Mouse (Mus musculus): ENCODE results near the gene Tmem256. TPM values are rescaled to one million over a fixed set of nuclear protein-coding genes. Genes with fewer than 3 reads are reported as not detected.
A peak's percentile ranks its signal among the peaks of the same experiment; 100 is the strongest.

Gene Tmem256
- polyA plus RNA-seq, 1 experiment from 2014 or later, result 340 TPM

- DNase-seq (ENCODE audit: low spot score), result no peak
- peaks cover 9% of the 10 kb centered on the region; the same call in 1 of the 2 replicates for H3K4me1 ChIP-seq
- no peaks in the 10 kb centered on the region for H3K27me3 ChIP-seq (replicated peaks; ENCODE audit: low read depth, poor library complexity, severe bottlenecking)
- H3K9me3 ChIP-seq, result peaks cover 13% of the 10 kb centered on the region; the same call in 1 of the 2 replicates
- 85% methylated on average over 3 of the region's 3 CpGs for WGBS
- H3K4me3 ChIP-seq, result no peak within 1 kb of the TSS
- H3K27ac ChIP-seq (replicated peaks), result no peak within 1 kb of the TSS
- peaks cover 32% of the 10 kb centered on the region for H3K36me3 ChIP-seq (replicated peaks)
Measured at GRCm38 (mm10) chr11:69822080-69822479, 16.2 kb upstream of the Tmem256 start, which contains the start of gene Spem1. Gene Spem1 (minus strand): TSS chr11:69822180.

- WGBS, result 75% methylated on average over 2 of the region's 2 CpGs
- Histone ChIP-seq H3K27me3 (replicated peaks; ENCODE audit: low read depth, poor library complexity, severe bottlenecking) (no peaks in the 10 kb centered on the region), H3K27ac (replicated peaks) (no peak overlapping the region)
Measured at GRCm38 (mm10) chr11:69823456-69823855, 14.9 kb upstream of the Tmem256 start.

GRCm38 (mm10) chr11:69828832-69829231, 9.5 kb upstream of the Tmem256 start:
- Histone ChIP-seq H3K27me3 (replicated peaks; ENCODE audit: low read depth, poor library complexity, severe bottlenecking) (peaks cover 17% of the 10 kb centered on the region), H3K4me3 (no peak overlapping the region), H3K9me3 (peaks cover 7% of the 10 kb centered on the region; the same call in 1 of the 2 replicates), H3K27ac (replicated peaks) (0 out of 2 replicates have a peak overlapping the region, but pooled peaks have one; percentile 5), H3K36me3 (replicated peaks) (peaks cover 92% of the 10 kb centered on the region), H3K4me1 (peaks cover 26% of the 10 kb centered on the region)
- DNase-seq (ENCODE audit: low spot score), result no peak
- 72% methylated on average over 5 of the region's 5 CpGs for WGBS

More at GRCm38 (mm10) chr11:69823456-69823855, 14.9 kb upstream of the Tmem256 start:
- Histone ChIP-seq H3K4me3 (no peak overlapping the region), H3K9me3 (peaks cover 7% of the 10 kb centered on the region; the same call in 1 of the 2 replicates), H3K4me1 (peaks cover 9% of the 10 kb centered on the region; the same call in 1 of the 2 replicates), H3K36me3 (replicated peaks) (peaks cover 46% of the 10 kb centered on the region)
- no peak for DNase-seq (ENCODE audit: low spot score)

GRCm38 (mm10) chr11:69833554-69833953, 4.8 kb upstream of the Tmem256 start:
- WGBS, result 58% methylated on average over 8 of the region's 8 CpGs
- H3K4me1 ChIP-seq, result peaks cover 64% of the 10 kb centered on the region
- H3K9me3 ChIP-seq, result no peaks in the 10 kb centered on the region
- H3K4me3 ChIP-seq, result peak overlapping the region; percentile 88
- H3K27me3 ChIP-seq (replicated peaks; ENCODE audit: low read depth, poor library complexity, severe bottlenecking), result peaks cover 49% of the 10 kb centered on the region
- H3K27ac ChIP-seq (replicated peaks), result peak overlapping the region; percentile 79
- DNase-seq (ENCODE audit: low spot score), result no peak
- H3K36me3 ChIP-seq (replicated peaks), result peaks cover 47% of the 10 kb centered on the region

GRCm38 (mm10) chr11:69834001-69834549, 4.2 kb upstream of the Tmem256 start:
- H3K9me3 ChIP-seq, result no peaks in the 10 kb centered on the region
- peaks cover 42% of the 10 kb centered on the region for H3K36me3 ChIP-seq (replicated peaks)
- peaks cover 49% of the 10 kb centered on the region for H3K27me3 ChIP-seq (replicated peaks; ENCODE audit: low read depth, poor library complexity, severe bottlenecking)
- H3K27ac ChIP-seq (replicated peaks), result peak overlapping the region; percentile 79
- peak overlapping the region; percentile 88 for H3K4me3 ChIP-seq
- peaks cover 64% of the 10 kb centered on the region for H3K4me1 ChIP-seq
- peak; percentile 66 for DNase-seq (ENCODE audit: low spot score)
- WGBS, result 8% methylated on average over 48 of the region's 48 CpGs

- no peaks in the 10 kb centered on the region for H3K9me3 ChIP-seq
- peaks cover 64% of the 10 kb centered on the region for H3K4me1 ChIP-seq
- peak overlapping the region; percentile 90; the same call in 1 of the 2 replicates for H3K27ac ChIP-seq (replicated peaks)
- peaks cover 49% of the 10 kb centered on the region for H3K27me3 ChIP-seq (replicated peaks; ENCODE audit: low read depth, poor library complexity, severe bottlenecking)
- 5% methylated on average over 9 of the region's 9 CpGs for WGBS
- peak overlapping the region; percentile 88 for H3K4me3 ChIP-seq
- peak; percentile 66 for DNase-seq (ENCODE audit: low spot score)
- peaks cover 34% of the 10 kb centered on the region for H3K36me3 ChIP-seq (replicated peaks)
Measured at GRCm38 (mm10) chr11:69835326-69835965, 2.9 kb upstream of the Tmem256 start.

GRCm38 (mm10) chr11:69835966-69836335, 2.4 kb upstream of the Tmem256 start:
- peak overlapping the region; percentile 88 for H3K4me3 ChIP-seq
- H3K4me1 ChIP-seq, result peaks cover 62% of the 10 kb centered on the region
- H3K27ac ChIP-seq (replicated peaks), result peak overlapping the region; percentile 90
- peaks cover 31% of the 10 kb centered on the region for H3K36me3 ChIP-seq (replicated peaks)
- peaks cover 49% of the 10 kb centered on the region for H3K27me3 ChIP-seq (replicated peaks; ENCODE audit: low read depth, poor library complexity, severe bottlenecking)
- 4% methylated on average over 4 of the region's 4 CpGs for WGBS
- no peak for DNase-seq (ENCODE audit: low spot score)
- no peaks in the 10 kb centered on the region for H3K9me3 ChIP-seq

- Histone ChIP-seq H3K9me3 (no peaks in the 10 kb centered on the region), H3K36me3 (replicated peaks) (peaks cover 21% of the 10 kb centered on the region), H3K4me1 (peaks cover 58% of the 10 kb centered on the region), H3K27me3 (replicated peaks; ENCODE audit: low read depth, poor library complexity, severe bottlenecking) (peaks cover 49% of the 10 kb centered on the region), H3K27ac (replicated peaks) (peak overlapping the region; percentile 90), H3K4me3 (peak overlapping the region; percentile 88)
- DNase-seq (ENCODE audit: low spot score), result peak; percentile 73
- 1% methylated on average over 51 of the region's 52 CpGs for WGBS
Measured at GRCm38 (mm10) chr11:69836703-69837576, 1.4 kb upstream of the Tmem256 start.

GRCm38 (mm10) chr11:69837604-69837951, 736 bp upstream of the Tmem256 start, which contains the start of gene Nlgn2:
Gene Nlgn2 (minus strand): TSS chr11:69837784.
- Histone ChIP-seq H3K4me3 (peak within 1 kb of the TSS; percentile 88), H3K4me1 (peaks cover 58% of the 10 kb centered on the region), H3K27me3 (replicated peaks; ENCODE audit: low read depth, poor library complexity, severe bottlenecking) (peaks cover 44% of the 10 kb centered on the region), H3K36me3 (replicated peaks) (peaks cover 15% of the 10 kb centered on the region), H3K9me3 (no peaks in the 10 kb centered on the region), H3K27ac (replicated peaks) (peak within 1 kb of the TSS; percentile 90)
- under 1% methylated on average over 32 of the region's 32 CpGs for WGBS
- DNase-seq (ENCODE audit: low spot score), result no peak

- under 1% methylated on average over 7 of the region's 7 CpGs for WGBS
- no peak for DNase-seq (ENCODE audit: low spot score)
- peaks cover 55% of the 10 kb centered on the region for H3K4me1 ChIP-seq
Measured at GRCm38 (mm10) chr11:69838714-69839104, 395 bp downstream of the Tmem256 start.

GRCm38 (mm10) chr11:69846198-69846680, 7.9 kb downstream of the Tmem256 start, which contains the start of gene Plscr3:
Gene Plscr3 (plus strand): TSS chr11:69846376.
- WGBS, result under 1% methylated on average over 38 of the region's 38 CpGs

More at GRCm38 (mm10) chr11:69838714-69839104, 395 bp downstream of the Tmem256 start:
- H3K36me3 ChIP-seq (replicated peaks), result peaks cover 3% of the 10 kb centered on the region
- H3K4me3 ChIP-seq, result peak overlapping the region; percentile 88
- H3K27ac ChIP-seq (replicated peaks), result peak overlapping the region; percentile 90
- peaks cover 33% of the 10 kb centered on the region for H3K27me3 ChIP-seq (replicated peaks; ENCODE audit: low read depth, poor library complexity, severe bottlenecking)
- H3K9me3 ChIP-seq, result no peaks in the 10 kb centered on the region

More at GRCm38 (mm10) chr11:69846198-69846680, 7.9 kb downstream of the Tmem256 start, which contains the start of gene Plscr3:
- peak within 1 kb of the TSS; percentile 94 for H3K27ac ChIP-seq (replicated peaks)
- H3K4me3 ChIP-seq, result peak within 1 kb of the TSS; percentile 79
- H3K36me3 ChIP-seq (replicated peaks), result peaks cover 37% of the 10 kb centered on the region
- no peaks in the 10 kb centered on the region for H3K9me3 ChIP-seq
- peaks cover 38% of the 10 kb centered on the region for H3K4me1 ChIP-seq
- no peaks in the 10 kb centered on the region for H3K27me3 ChIP-seq (replicated peaks; ENCODE audit: low read depth, poor library complexity, severe bottlenecking)
- peak; percentile 97 for DNase-seq (ENCODE audit: low spot score)
